8 mouse cellular contexts compared by ENCODE assay signal in genomic region chr4:56113701-56114196, GRCm38 (mm10).
DNase-seq lines count a peak whose midpoint lies in the region; ATAC-seq and TF ChIP-seq lines count a peak whose summit lies in the region.

No protein-coding gene starts in this region.

- 19% methylated on average over 10 of the region's 10 CpGs for WGBS in forebrain, postnatal 0 days
- WGBS in large intestine, adult 2 months: 2% methylated on average over 10 of the region's 10 CpGs
- 11% methylated on average over 10 of the region's 10 CpGs for WGBS in liver, embryonic 15.5 days (ENCODE audit: insufficient replicate concordance)

- intact Hi-C loops in heart, postnatal 14 days (cut with DNase I): loop anchor here (2.0 to 5.0 kb wide), 2 partner anchors 581 to 601 kb away; partner anchors contain the start of gene Klf4

- ATAC-seq in forebrain, postnatal 0 days: peak; percentile 90
- peak; percentile 44; the same call in 1 of the 2 replicates for ATAC-seq in liver, embryonic 15.5 days (ENCODE audit: insufficient read depth)
- 0 out of 2 replicates have a peak, but pooled peaks have one; percentile 16 for ATAC-seq in neutrophil, adult 5-6 weeks (ENCODE audit: extremely low read depth, insufficient number of reproducible peaks, low FRiP score, poor library complexity, severe bottlenecking)

- H3K4me3 ChIP-seq in forebrain, postnatal 0 days (ENCODE audit: low read depth, low read length): no peak overlapping the region
- no peak overlapping the region for H3K4me3 ChIP-seq in liver, embryonic 15.5 days (replicated peaks)

- TF ChIP-seq CTCF in forebrain, postnatal 0 days (IDR thresholded peaks at IDR 0.05; ENCODE audit: low read depth): no peak

- H3K27ac ChIP-seq in forebrain, postnatal 0 days (ENCODE audit: low read depth, low read length): peak overlapping the region; percentile 69
- peak overlapping the region; percentile 53 for H3K27ac ChIP-seq in liver, embryonic 15.5 days (replicated peaks)

- no peak overlapping the region for H3K9ac ChIP-seq in forebrain, postnatal 0 days
- H3K9ac ChIP-seq in liver, embryonic 15.5 days: no peak overlapping the region

- H3K4me2 ChIP-seq in forebrain, postnatal 0 days (ENCODE audit: low read depth): peak overlapping the region; percentile 26
- H3K4me2 ChIP-seq in liver, embryonic 15.5 days: peak overlapping the region; percentile 37

- DNase-seq in 3T3-L1 (ENCODE audit: low read depth, low spot score): peak; percentile 84
- DNase-seq in adrenal gland, postnatal 25 days: peak; percentile 69
- DNase-seq in forebrain, postnatal 0 days: peak; percentile 72
- peak; percentile 86 to 87 for DNase-seq in heart, postnatal 14 days
- peak; percentile 84 for DNase-seq in large intestine, adult 2 months (ENCODE audit: low read depth, low spot score)
- DNase-seq in thymus, postnatal 4 days: peak; percentile 51

- H3K4me1 ChIP-seq in forebrain, postnatal 0 days (ENCODE audit: insufficient read depth): 0 out of 2 replicates have a peak, but pooled peaks cover 2% of the 10 kb centered on the region
- no peaks in the 10 kb centered on the region for H3K4me1 ChIP-seq in liver, embryonic 15.5 days (replicated peaks)

- no peaks in the 10 kb centered on the region for H3K9me3 ChIP-seq in forebrain, postnatal 0 days (ENCODE audit: low read length)
- no peaks in the 10 kb centered on the region for H3K9me3 ChIP-seq in liver, embryonic 15.5 days (replicated peaks)

- no peaks in the 10 kb centered on the region for H3K27me3 ChIP-seq in forebrain, postnatal 0 days (ENCODE audit: insufficient read depth, low read length)
- no peaks in the 10 kb centered on the region for H3K27me3 ChIP-seq in liver, embryonic 15.5 days

- H3K36me3 ChIP-seq in forebrain, postnatal 0 days (ENCODE audit: insufficient read depth): no peaks in the 10 kb centered on the region
- H3K36me3 ChIP-seq in liver, embryonic 15.5 days (replicated peaks): no peaks in the 10 kb centered on the region

Comparison
In these comparisons a context has a peak if more than half of its experiments do, and no peak if none do; other contexts are left out.
1. ATAC-seq: peak in every context shown above with its lines; median percentile 90 in forebrain, postnatal 0 days; 44 in liver, embryonic 15.5 days; 16 in neutrophil, adult 5-6 weeks.